Mouse (Mus musculus) cerebellum, adult 9-11 months (tissue): Measurements from ENCODE around the gene Calb2.

Source experiments
- DNase-seq: peaks from one replicate; pipeline ENCODE4 v3.0.0; 2022

Calb2 gene

GRCm38 (mm10) chr8:110102653-110103052 is 65.4 kb downstream of the Calb2 start, which contains the start of gene Gm17720:
TSS of gene Gm17720 (minus strand) at chr8:110102753.
- DNase-seq: no peak

DNA sequence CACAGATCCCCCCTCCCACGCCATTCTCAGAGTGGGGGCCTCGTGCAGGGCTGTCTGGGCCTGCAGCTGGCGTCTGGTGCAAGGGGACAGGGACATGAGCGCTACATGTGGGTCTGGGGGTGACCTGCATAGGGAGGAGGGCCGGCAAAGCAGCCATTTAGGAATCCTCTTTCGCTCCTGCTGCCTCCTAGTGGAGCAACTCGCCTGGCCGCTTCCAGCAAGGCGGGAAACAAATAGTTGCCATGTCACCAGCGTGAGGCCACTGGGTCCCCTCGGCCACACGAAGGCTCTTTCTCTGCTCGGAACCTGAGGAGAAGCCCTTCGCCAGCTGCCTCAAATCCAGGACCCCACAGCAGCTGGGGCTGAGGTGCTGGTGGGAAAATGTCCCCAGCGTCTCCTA is 66.3 kb downstream of the Calb2 start:
- no peak for DNase-seq

DNA sequence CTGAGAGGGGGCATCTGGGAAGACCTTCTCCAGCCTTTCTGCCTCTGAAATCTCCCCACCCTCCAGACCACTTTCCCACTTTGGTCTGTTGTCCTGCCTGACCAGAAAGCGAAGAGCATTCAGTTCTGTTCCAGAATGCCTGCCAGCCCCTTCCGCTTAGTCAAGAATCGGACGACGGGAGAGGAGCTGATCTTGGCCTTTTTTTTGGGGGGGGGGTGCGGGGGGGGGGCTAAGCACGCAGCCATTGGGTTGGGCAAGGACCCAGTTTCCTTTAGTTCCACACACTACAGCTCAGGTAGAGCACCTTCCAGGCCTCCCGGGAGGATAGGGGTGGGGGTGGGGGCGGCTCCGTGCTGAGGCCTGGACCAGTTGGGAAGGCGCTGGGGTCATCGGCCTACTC is 67.1 kb downstream of the Calb2 start, which contains the start of gene Gm21964:
Gm21964 (plus strand) TSS at position 301 of the 400 bp plus-strand sequence.
- no peak for DNase-seq

GRCm38 (mm10) chr8:110091869-110092268 is 76.1 kb downstream of the Calb2 start:
- DNase-seq: no peak
